Mouse (Mus musculus) olfactory bulb, adult 2 months (tissue): ENCODE results near the gene Akap13.

ENCODE experiments used
- CTCF ChIP-seq: fragments of 200-500 bp; IDR thresholded peaks from 2 replicates; pipeline ENCODE4 v1.5.1; 2012; ENCODE audit warnings: low read depth, mild to moderate bottlenecking, low read length, moderate library complexity; ENCODE audit not compliant: insufficient read depth
- POLR2A ChIP-seq: fragments of 200-500 bp; IDR thresholded peaks from 2 replicates; pipeline ENCODE4 v1.6.1; 2012; ENCODE audit warnings: mild to moderate bottlenecking, low read depth, low read length, moderate library complexity; ENCODE audit not compliant: insufficient read depth

DNA sequence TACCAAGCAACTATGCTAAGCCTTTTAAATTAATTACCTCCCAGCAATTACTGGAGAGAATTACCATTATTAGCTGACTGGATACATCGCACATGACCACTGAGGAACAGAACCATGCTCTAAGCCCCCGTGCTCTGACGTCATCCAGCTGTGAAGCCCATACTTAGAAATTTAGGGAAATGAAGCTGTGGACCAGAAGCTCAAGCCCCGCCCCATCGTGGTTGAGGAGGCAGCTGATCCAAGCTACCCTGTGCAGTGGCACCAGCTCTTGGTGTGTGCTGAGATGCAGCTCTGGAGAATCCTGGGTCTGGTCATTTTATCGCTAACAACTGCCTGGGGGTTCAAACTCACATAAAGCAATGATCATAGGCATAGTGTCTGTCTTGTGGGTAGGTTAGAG lies 41.4 kb upstream of the Akap13 start:
- TF ChIP-seq POLR2A: no peak
- TF ChIP-seq CTCF: no peak
